Mouse (Mus musculus) right cerebral cortex, adult 18-20 months (tissue): ENCODE measurements around the gene Smpdl3a.

Experiments used
- DNase-seq: peaks from one replicate; pipeline ENCODE4 v3.0.0; 2022; ENCODE audit warnings: mixed read lengths

Smpdl3a gene

DNA sequence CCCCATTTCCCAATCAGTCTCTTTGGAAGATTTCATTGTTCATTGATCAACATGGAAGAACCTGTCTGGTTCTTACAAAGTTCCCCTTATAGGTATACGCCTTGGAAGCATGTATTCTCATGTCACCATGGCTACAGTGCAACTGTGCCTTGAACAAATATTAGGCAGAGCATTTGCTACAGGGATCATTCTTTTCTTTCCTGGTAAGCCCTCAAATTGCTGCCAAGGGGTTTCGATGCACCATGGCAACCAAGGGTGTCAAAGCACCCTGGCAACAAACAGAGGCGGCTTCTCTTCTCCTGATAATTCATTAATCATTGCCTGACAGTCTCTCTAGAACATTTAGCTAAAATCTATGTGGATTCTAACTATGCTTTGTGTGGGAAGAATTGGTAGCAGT lies 28.3 kb downstream of the Smpdl3a start:
- peak; percentile 39 for DNase-seq

DNA sequence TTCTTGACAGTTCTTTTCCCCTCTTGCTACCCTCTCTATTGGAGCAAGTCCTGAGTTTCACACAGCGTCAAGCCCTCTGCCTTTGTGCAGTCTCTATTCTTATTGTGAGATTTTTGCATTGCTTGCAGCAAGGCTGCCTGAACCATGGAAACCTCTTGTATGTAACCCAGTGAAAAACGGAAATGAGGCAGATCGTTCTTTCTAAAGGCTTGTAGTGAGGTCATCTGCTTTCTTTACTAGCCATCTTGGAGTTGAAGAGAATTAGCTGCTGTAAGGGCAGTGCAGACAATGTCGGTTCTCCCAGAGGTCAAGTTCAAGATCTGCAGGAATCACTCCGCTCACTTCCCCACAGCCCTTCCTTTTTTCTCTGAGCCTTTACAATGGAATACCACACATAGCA lies 34.5 kb downstream of the Smpdl3a start:
- DNase-seq = peak; percentile 8

DNA sequence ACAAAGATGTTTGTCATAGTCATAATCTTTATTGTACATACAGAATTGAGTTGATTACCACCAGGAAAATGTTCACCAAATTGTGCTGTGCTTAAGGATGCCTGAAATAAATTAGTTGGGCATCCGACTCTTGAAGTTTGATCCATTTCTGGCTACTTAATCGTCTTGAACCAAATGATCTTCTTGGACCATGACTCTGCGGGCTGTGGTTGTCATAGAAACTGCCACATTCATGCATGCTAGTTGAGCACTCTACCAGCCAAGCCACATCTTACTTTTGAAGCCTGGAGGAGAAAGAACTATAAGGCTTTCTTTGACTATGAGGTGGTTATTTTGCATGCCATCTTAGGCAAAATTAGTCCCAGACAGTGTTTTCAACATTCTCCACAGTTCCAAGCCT lies 35.5 kb downstream of the Smpdl3a start:
- no peak for DNase-seq

- no peak for DNase-seq
These were observed 41.0 kb downstream of the Smpdl3a start for GRCm38 (mm10) chr10:57835094-57835493.

DNA sequence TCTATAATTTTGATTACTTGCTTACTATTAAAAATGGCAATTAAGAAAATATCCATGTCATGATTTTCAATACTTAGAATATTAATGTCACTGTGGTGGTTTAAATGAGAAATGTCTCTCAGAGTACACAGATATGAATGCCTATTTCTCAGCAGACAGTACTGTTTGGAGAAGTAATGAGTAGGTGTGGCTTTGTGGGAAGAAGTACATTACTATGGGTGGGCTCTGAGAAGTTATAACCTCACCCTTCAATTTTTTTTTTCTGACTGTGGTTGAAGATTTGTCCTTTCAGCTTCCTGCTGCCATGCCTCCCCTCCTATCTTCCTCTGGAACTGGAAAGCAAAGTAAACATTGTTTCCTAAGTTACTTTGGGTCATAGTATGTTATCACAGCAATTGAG lies 41.8 kb downstream of the Smpdl3a start:
- no peak for DNase-seq

- peak; percentile 63 for DNase-seq
These were observed 47.7 kb downstream of the Smpdl3a start for GRCm38 (mm10) chr10:57841638-57842509.

DNA sequence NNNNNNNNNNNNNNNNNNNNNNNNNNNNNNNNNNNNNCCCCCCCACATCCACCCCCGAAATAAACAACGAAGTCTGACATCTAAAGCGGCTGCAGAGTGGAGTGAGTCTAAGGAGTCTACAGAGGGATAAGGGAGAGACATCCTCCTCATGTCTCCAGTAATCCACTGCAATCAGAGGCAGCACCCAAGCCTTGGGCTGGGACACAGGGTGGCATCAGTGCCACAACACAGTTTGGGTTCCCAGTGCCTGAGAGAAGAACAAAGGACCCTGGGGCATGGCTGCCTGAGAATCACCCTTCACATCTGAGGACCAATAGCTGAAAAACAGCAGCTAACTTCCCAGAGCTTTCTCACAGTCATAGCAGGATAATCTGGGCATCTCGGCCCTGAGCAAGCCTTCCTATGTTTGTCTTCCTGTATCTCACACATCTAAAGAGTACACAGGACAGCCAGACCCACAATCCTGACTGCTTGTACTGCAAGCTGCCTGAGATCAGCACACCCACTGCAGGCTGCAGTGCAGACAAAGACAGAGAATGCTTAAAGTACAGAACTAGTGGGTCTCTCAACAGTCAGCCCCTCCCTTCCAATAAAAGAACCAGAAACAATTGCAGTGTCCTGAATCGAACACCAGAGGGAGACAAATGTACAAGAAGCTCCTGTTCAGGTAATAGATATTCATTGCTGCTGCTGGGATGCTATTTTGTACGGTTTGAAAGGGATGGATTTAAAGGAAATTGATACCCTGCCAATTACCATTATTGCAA lies 54.0 kb downstream of the Smpdl3a start:
- DNase-seq = peak; percentile 12
